Comparison of ENCODE assay signal across 8 mouse cellular contexts in the genomic region with DNA sequence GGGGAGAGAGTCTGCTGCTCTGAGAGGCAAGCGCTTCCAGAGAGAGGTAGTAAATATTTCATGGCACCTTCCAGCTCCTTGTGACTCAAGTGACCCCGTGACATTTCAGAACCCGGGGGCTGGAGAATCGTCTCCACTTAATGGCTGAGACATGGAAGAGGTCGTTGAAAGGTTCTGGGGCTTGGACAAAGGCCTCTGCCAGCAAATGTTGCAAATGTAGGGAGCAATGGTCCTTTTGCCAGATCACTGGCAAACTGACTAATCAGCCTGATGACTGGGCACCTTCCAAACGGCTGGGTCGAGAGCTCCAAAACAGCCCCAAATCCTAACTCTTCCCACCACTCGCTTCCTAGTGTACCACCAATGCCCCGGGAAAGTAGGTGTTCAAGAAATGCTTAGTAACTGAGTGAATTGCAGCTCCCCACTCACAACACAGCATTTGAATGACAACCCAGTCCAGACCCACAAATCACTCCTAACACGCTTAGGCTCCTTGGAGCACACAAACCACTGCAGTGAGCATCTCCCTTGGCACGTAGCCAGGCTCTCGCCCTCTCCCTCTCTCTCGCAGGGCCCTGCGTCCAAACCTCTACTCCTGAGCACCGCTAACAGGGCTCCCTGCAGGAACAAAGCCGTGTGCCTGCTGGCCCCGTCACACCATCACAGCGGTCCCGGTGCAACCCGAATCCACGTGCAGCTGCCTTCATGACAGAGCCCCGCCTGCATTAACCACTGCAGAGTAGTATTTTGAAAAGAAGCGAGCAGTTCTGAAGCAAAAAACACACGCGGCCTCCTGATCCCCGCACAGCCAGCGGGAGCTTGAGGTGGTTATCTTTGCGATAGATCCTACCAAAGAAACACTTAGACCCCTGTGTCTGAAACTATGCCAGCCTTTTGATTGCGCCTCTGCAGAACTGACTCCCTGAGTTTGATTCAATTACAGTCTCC. TPM values are rescaled to one million over a fixed set of nuclear protein-coding genes. Genes with fewer than 3 reads are reported as not detected.
DNase-seq lines count a peak whose midpoint lies in the region; ATAC-seq and TF ChIP-seq lines count a peak whose summit lies in the region.

No protein-coding gene starts in this region.

- no peaks in the 10 kb centered on the region for H3K36me3 ChIP-seq in heart, embryonic 13.5 days
- no peaks in the 10 kb centered on the region for H3K36me3 ChIP-seq in embryonic facial prominence, embryonic 13.5 days
- no peaks in the 10 kb centered on the region for H3K36me3 ChIP-seq in limb, embryonic 15.5 days

- peak overlapping the region; percentile 12; the same call in 1 of the 2 replicates for H3K4me3 ChIP-seq in heart, embryonic 13.5 days
- peak overlapping the region; percentile 60 for H3K4me3 ChIP-seq in embryonic facial prominence, embryonic 13.5 days
- H3K4me3 ChIP-seq in limb, embryonic 15.5 days: peak overlapping the region; percentile 4; the same call in 1 of the 2 replicates
- H3K4me3 ChIP-seq in gastrocnemius, adult 2 months: no peak overlapping the region

- ATAC-seq in heart, embryonic 13.5 days (ENCODE audit: extremely low read depth, insufficient number of reproducible peaks, low FRiP score, low TSS enrichment): no peak
- no peak for ATAC-seq in embryonic facial prominence, embryonic 13.5 days (ENCODE audit: insufficient number of reproducible peaks, insufficient read depth, low FRiP score, low TSS enrichment, low read depth)
- no peak for ATAC-seq in limb, embryonic 15.5 days (ENCODE audit: insufficient number of reproducible peaks, low FRiP score, low TSS enrichment, low read depth)
- no peak for ATAC-seq in erythroblast, adult 5-6 weeks (replicated peaks; ENCODE audit: low FRiP score, poor library complexity, severe bottlenecking)

- no peak overlapping the region for H3K4me2 ChIP-seq in heart, embryonic 13.5 days
- H3K4me2 ChIP-seq in embryonic facial prominence, embryonic 13.5 days: peak overlapping the region; percentile 100
- no peak overlapping the region for H3K4me2 ChIP-seq in limb, embryonic 15.5 days

- TF ChIP-seq CTCF in gastrocnemius, adult 2 months (IDR thresholded peaks at IDR 0.05): no peak

- 11% methylated on average over 29 of the region's 29 CpGs for WGBS in heart, embryonic 13.5 days
- 6% methylated on average over 29 of the region's 29 CpGs for WGBS in embryonic facial prominence, embryonic 13.5 days
- 11% methylated on average over 29 of the region's 29 CpGs for WGBS in limb, embryonic 15.5 days

- peaks cover 89% of the 10 kb centered on the region for H3K27me3 ChIP-seq in heart, embryonic 13.5 days (replicated peaks)
- peaks cover 90% of the 10 kb centered on the region for H3K27me3 ChIP-seq in embryonic facial prominence, embryonic 13.5 days
- peaks cover 72% of the 10 kb centered on the region for H3K27me3 ChIP-seq in limb, embryonic 15.5 days

- DNase-seq in heart, adult 8-10 months (ENCODE audit: low spot score): no peak
- peak; percentile 56 for DNase-seq in adrenal gland, postnatal 25 days
- DNase-seq in yolk sac, embryonic 10.5 days (ENCODE audit: low spot score): no peak
- DNase-seq in gastrocnemius, adult 2 months: no peak

- H3K9me3 ChIP-seq in heart, embryonic 13.5 days: peaks cover 4% of the 10 kb centered on the region; the same call in 1 of the 2 replicates
- no peaks in the 10 kb centered on the region for H3K9me3 ChIP-seq in embryonic facial prominence, embryonic 13.5 days
- no peaks in the 10 kb centered on the region for H3K9me3 ChIP-seq in limb, embryonic 15.5 days

- intact Hi-C loops in gastrocnemius, adult 2 months (cut with DNase I): no loop called here

- H3K4me1 ChIP-seq in heart, embryonic 13.5 days: peaks cover 28% of the 10 kb centered on the region
- peaks cover 38% of the 10 kb centered on the region for H3K4me1 ChIP-seq in embryonic facial prominence, embryonic 13.5 days
- peaks cover 32% of the 10 kb centered on the region for H3K4me1 ChIP-seq in limb, embryonic 15.5 days

- H3K9ac ChIP-seq in heart, embryonic 13.5 days: no peak overlapping the region
- no peak overlapping the region for H3K9ac ChIP-seq in embryonic facial prominence, embryonic 13.5 days
- no peak overlapping the region for H3K9ac ChIP-seq in limb, embryonic 15.5 days

- no peak overlapping the region for H3K27ac ChIP-seq in heart, embryonic 13.5 days (replicated peaks)
- no peak overlapping the region for H3K27ac ChIP-seq in embryonic facial prominence, embryonic 13.5 days
- no peak overlapping the region for H3K27ac ChIP-seq in limb, embryonic 15.5 days
- no peak overlapping the region for H3K27ac ChIP-seq in gastrocnemius, adult 2 months

RNA-seq across cellular contexts. Expression of a gene that starts 2.0 kb away (rescaled TPM):
- 0.53 and 0.60 TPM in 2 replicates for polyA plus RNA-seq in heart, embryonic 13.5 days (2015; fragmentation: Nextera tagmentation; extraction: Ambion mirVana)
- total RNA-seq in heart, adult 8-10 months (2022): 1 to 10 TPM; 1.7 to 2.6 (median 1.9) TPM
- total RNA-seq in adrenal gland, postnatal 25 days (2021): 36.4 and 44.4 TPM in 2 replicates
- polyA plus RNA-seq in embryonic facial prominence, embryonic 13.5 days (2015; fragmentation: Nextera tagmentation; extraction: Ambion mirVana): 1.3 and 2.0 TPM in 2 replicates
- polyA plus RNA-seq in limb, embryonic 15.5 days (2015; fragmentation: Nextera tagmentation; extraction: Ambion mirVana): 1.2 and 1.3 TPM in 2 replicates
- 1 to 10 TPM in 1 of 2 experiments, under 1 TPM in 1; 0.79 to 1.5 TPM for total RNA-seq in gastrocnemius, adult 2 months (2021)
- total RNA-seq in erythroblast, adult 5-6 weeks (2015; ENCODE audit: low replicate concordance): 0.19 TPM in 1 of 2 replicates, not detected in the other
- total RNA-seq in erythroblast, adult 5-6 weeks (2017; ENCODE audit: low replicate concordance): not detected in 2 replicates

RNA-seq across cellular contexts. Expression of a gene that starts 34.2 kb away (rescaled TPM):
- polyA plus RNA-seq in heart, embryonic 13.5 days (2015; fragmentation: Nextera tagmentation; extraction: Ambion mirVana): 65.8 and 71.6 TPM in 2 replicates
- total RNA-seq in heart, adult 8-10 months (2022): 10 to 100 TPM; 75.2 to 88.5 (median 78.8) TPM
- 139 and 194 TPM in 2 replicates for total RNA-seq in adrenal gland, postnatal 25 days (2021)
- 73.4 and 79.0 TPM in 2 replicates for polyA plus RNA-seq in embryonic facial prominence, embryonic 13.5 days (2015; fragmentation: Nextera tagmentation; extraction: Ambion mirVana)
- polyA plus RNA-seq in limb, embryonic 15.5 days (2015; fragmentation: Nextera tagmentation; extraction: Ambion mirVana): 89.3 and 97.9 TPM in 2 replicates
- total RNA-seq in gastrocnemius, adult 2 months (2021): 100 to 1,000 TPM; 138 to 200 TPM
- 43.5 and 51.9 TPM in 2 replicates for total RNA-seq in erythroblast, adult 5-6 weeks (2015; ENCODE audit: low replicate concordance)
- total RNA-seq in erythroblast, adult 5-6 weeks (2017; ENCODE audit: low replicate concordance): 34.8 and 42.3 TPM in 2 replicates

RNA-seq across cellular contexts. Expression of a gene that starts 43.5 kb away (rescaled TPM):
- polyA plus RNA-seq in heart, embryonic 13.5 days (2015; fragmentation: Nextera tagmentation; extraction: Ambion mirVana): 63.6 and 73.0 TPM in 2 replicates
- 10 to 100 TPM; 26.6 to 35.1 (median 32.8) TPM for total RNA-seq in heart, adult 8-10 months (2022)
- 77.2 and 94.0 TPM in 2 replicates for total RNA-seq in adrenal gland, postnatal 25 days (2021)
- 83.5 and 88.1 TPM in 2 replicates for polyA plus RNA-seq in embryonic facial prominence, embryonic 13.5 days (2015; fragmentation: Nextera tagmentation; extraction: Ambion mirVana)
- 96.2 and 97.1 TPM in 2 replicates for polyA plus RNA-seq in limb, embryonic 15.5 days (2015; fragmentation: Nextera tagmentation; extraction: Ambion mirVana)
- total RNA-seq in gastrocnemius, adult 2 months (2021): 10 to 100 TPM; 27.8 to 51.7 TPM
- 20.1 and 41.5 TPM in 2 replicates for total RNA-seq in erythroblast, adult 5-6 weeks (2015; ENCODE audit: low replicate concordance)
- total RNA-seq in erythroblast, adult 5-6 weeks (2017; ENCODE audit: low replicate concordance): 5.9 and 26.6 TPM in 2 replicates

RNA-seq across cellular contexts. Expression of a gene that starts 57.4 kb away (rescaled TPM):
- 17.3 and 18.5 TPM in 2 replicates for polyA plus RNA-seq in heart, embryonic 13.5 days (2015; fragmentation: Nextera tagmentation; extraction: Ambion mirVana)
- 10 to 100 TPM; 11.8 to 18.5 (median 14.5) TPM for total RNA-seq in heart, adult 8-10 months (2022)
- total RNA-seq in adrenal gland, postnatal 25 days (2021): 36.2 and 41.3 TPM in 2 replicates
- polyA plus RNA-seq in embryonic facial prominence, embryonic 13.5 days (2015; fragmentation: Nextera tagmentation; extraction: Ambion mirVana): 43.5 and 44.4 TPM in 2 replicates
- polyA plus RNA-seq in limb, embryonic 15.5 days (2015; fragmentation: Nextera tagmentation; extraction: Ambion mirVana): 34.8 and 36.9 TPM in 2 replicates
- 10 to 100 TPM; 11.8 to 15.7 TPM for total RNA-seq in gastrocnemius, adult 2 months (2021)
- total RNA-seq in erythroblast, adult 5-6 weeks (2015; ENCODE audit: low replicate concordance): 0.63 and 2.3 TPM in 2 replicates
- total RNA-seq in erythroblast, adult 5-6 weeks (2017; ENCODE audit: low replicate concordance): 0.60 and 3.5 TPM in 2 replicates

Comparison
In these comparisons a context has a peak if more than half of its experiments do, and no peak if none do; other contexts are left out.
1. RNA of a gene that starts 2.0 kb away (total RNA-seq): 36.4 to 44.4 TPM in adrenal gland, postnatal 25 days; 1.7 to 2.6 TPM in heart, adult 8-10 months, 0.79 to 1.5 TPM in gastrocnemius, adult 2 months and 0.19 TPM in erythroblast, adult 5-6 weeks; every median in the first group is over 10 times any median in the second.